Mouse (Mus musculus) embryonic facial prominence, embryonic 11.5 days (tissue): ENCODE data around the gene Ephb1. TPM values are rescaled to one million over a fixed set of nuclear protein-coding genes. Genes with fewer than 3 reads are reported as not detected.

Source experiments
- ATAC-seq: fragments of 200-750 bp; cut with Nextera tagmentation; replicated peaks from 2 replicates; pipeline ENCODE4 v1.8.0; 2017; ENCODE audit warnings: low read depth; ENCODE audit not compliant: insufficient number of reproducible peaks, low FRiP score, low TSS enrichment
- DNase-seq: peaks from one replicate; pipeline ENCODE4 v3.0.0-alpha.2; 2015; ENCODE audit warnings: low spot score
- H3K27ac ChIP-seq: fragments of 300-500 bp; sonication (generic); replicated peaks from 2 replicates; pipeline ENCODE4 v1.5.1; 2014; ENCODE audit warnings: mild to moderate bottlenecking, low read depth, low read length, control low read depth
- H3K27me3 ChIP-seq: fragments of 300-500 bp; sonication (generic); 2 replicates; pipeline ENCODE4 v1.6.1; 2014; ENCODE audit warnings: mild to moderate bottlenecking, low read length, moderate library complexity, mixed read lengths; ENCODE audit not compliant: control insufficient read depth, insufficient read depth
- H3K36me3 ChIP-seq: fragments of 300-500 bp; sonication (generic); replicated peaks from 2 replicates; pipeline ENCODE4 v1.6.1; 2014; ENCODE audit warnings: low read depth, mild to moderate bottlenecking, low read length, moderate library complexity, mixed read lengths; ENCODE audit not compliant: control insufficient read depth, insufficient read depth
- H3K4me1 ChIP-seq: fragments of 300-500 bp; sonication (generic); 2 replicates; pipeline ENCODE4 v1.6.1; 2014; ENCODE audit warnings: low read length, mixed read lengths; ENCODE audit not compliant: control insufficient read depth, insufficient read depth
- H3K4me2 ChIP-seq: fragments of 300-500 bp; sonication (generic); 2 replicates; pipeline ENCODE4 v1.6.1; 2014; ENCODE audit warnings: low read depth, mild to moderate bottlenecking, control low read depth, low read length, moderate library complexity
- H3K4me3 ChIP-seq: fragments of 300-500 bp; sonication (generic); 2 replicates; pipeline ENCODE4 v1.5.1; 2014; ENCODE audit warnings: low read depth, low read length, control low read depth
- H3K9ac ChIP-seq: fragments of 300-500 bp; sonication (generic); replicated peaks from 2 replicates; pipeline ENCODE4 v1.6.1; 2014; ENCODE audit warnings: mild to moderate bottlenecking, control low read depth, low read length
- H3K9me3 ChIP-seq: fragments of 300-500 bp; sonication (generic); replicated peaks from 2 replicates; pipeline ENCODE4 v1.6.1; 2016; ENCODE audit warnings: mild to moderate bottlenecking, low read length, inconsistent platforms, mixed read lengths; ENCODE audit not compliant: control insufficient read depth
- WGBS: fragments of 180-500 bp; shearing (Covaris S2); extraction: QIAGEN DNeasy Blood & Tissue Kit; methylation state at CpG from one replicate; pipeline ENCODE4 v1.1.7; 2014; 5-methylcytosine and 5-hydroxymethylcytosine counted together
- polyA plus RNA-seq: library from polyadenylated mRNA; unstranded; fragments of >200 nt; fragmentation: Nextera tagmentation; extraction: Ambion mirVana; gene quantifications from 2 replicates; pipeline ENCODE4 v1.2.1, GENCODE M21; 2014

Ephb1 gene
- polyA plus RNA-seq, 1 experiment from 2014 or later, result 6.6 TPM

- Histone ChIP-seq H3K36me3 (no peaks in the 10 kb centered on the region), H3K27ac (no peak overlapping the region), H3K4me1 (no peaks in the 10 kb centered on the region), H3K9me3 (no peaks in the 10 kb centered on the region), H3K4me2 (no peak overlapping the region), H3K27me3 (no peaks in the 10 kb centered on the region; the same call in 1 of the 2 replicates), H3K4me3 (no peak overlapping the region), H3K9ac (no peak overlapping the region)
- 64% methylated on average over 5 of the region's 5 CpGs for WGBS
- ATAC-seq (no peak), DNase-seq (no peak)
These were observed 81.6 kb downstream of the Ephb1 start for GRCm38 (mm10) chr9:102272731-102273468.

DNA sequence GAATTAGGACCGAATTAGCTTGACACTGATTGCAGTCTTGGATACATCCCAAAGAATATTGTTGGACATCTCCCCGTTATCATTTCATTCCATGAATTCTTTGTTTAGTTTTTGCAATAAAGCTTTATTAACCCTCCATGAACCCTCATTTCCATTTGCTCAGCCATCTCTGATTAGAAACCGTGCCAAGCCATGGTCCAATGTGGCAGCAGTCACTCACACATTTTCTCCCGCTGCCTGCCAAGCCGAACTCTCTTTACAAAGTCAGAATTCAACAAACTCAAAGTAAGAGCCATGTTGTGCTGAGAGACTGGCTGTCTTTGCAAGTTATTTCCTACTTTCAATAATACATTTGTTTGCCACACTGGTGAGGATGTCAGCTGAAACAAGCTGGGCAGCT, 84.0 kb downstream of the Ephb1 start:
- Histone ChIP-seq H3K4me3 (no peak overlapping the region), H3K27me3 (no peaks in the 10 kb centered on the region; the same call in 1 of the 2 replicates), H3K9me3 (no peaks in the 10 kb centered on the region), H3K36me3 (no peaks in the 10 kb centered on the region), H3K4me2 (no peak overlapping the region), H3K4me1 (no peaks in the 10 kb centered on the region), H3K27ac (no peak overlapping the region), H3K9ac (no peak overlapping the region)
- no peak for DNase-seq
- 89% methylated on average over 5 of the region's 5 CpGs for WGBS
- ATAC-seq, result no peak

DNA sequence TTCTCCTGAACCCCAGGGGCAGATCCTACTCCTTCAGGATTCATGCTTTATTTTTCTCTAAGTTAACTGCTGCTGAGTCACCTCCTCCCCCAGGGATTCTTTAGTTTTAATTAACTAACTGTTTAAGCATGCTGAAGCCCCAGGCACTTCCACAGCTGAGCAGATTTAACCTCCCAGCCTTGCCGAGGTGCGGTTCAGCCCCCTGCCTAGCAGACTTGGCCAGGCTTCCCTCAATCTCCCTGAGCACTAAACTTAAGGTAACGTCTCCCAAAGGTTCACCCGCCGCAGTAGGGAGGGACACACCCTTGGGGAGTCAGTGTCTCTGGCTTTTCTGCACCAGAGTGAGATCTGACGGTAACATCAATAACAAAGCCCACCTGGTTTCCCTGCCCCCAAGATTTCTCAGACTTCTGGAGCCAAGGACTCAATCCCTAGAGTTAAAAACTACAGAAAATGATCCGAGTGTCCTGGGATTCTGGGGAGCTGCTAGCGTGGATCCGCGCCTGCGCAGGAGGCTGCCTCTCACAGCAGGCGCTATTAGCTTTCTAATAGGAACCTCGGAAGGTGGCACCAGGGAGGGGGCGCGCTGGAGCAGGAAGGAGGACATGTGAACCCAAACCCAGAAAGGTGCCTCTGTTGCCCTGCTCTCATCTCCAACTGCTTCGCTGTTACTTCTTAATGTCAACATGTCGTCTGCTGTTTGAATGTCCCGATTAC, 87.0 kb downstream of the Ephb1 start:
- DNase-seq, result peak; percentile 67
- WGBS, result under 1% methylated on average over 18 of the region's 18 CpGs
- no peaks in the 10 kb centered on the region for H3K4me1 ChIP-seq
- ATAC-seq, result 0 out of 2 replicates have a peak, but pooled peaks have one; percentile 34
- H3K4me3 ChIP-seq, result peak overlapping the region; percentile 21
- no peaks in the 10 kb centered on the region for H3K9me3 ChIP-seq
- no peak overlapping the region for H3K27ac ChIP-seq
- no peaks in the 10 kb centered on the region; the same call in 1 of the 2 replicates for H3K27me3 ChIP-seq
- peak overlapping the region; percentile 58 for H3K4me2 ChIP-seq
- no peaks in the 10 kb centered on the region for H3K36me3 ChIP-seq
- peak overlapping the region; percentile 43 for H3K9ac ChIP-seq

- Histone ChIP-seq H3K36me3 (no peaks in the 10 kb centered on the region), H3K27me3 (no peaks in the 10 kb centered on the region; the same call in 1 of the 2 replicates), H3K27ac (no peak overlapping the region), H3K4me2 (no peak overlapping the region), H3K9ac (no peak overlapping the region), H3K4me3 (no peak overlapping the region), H3K9me3 (no peaks in the 10 kb centered on the region), H3K4me1 (no peaks in the 10 kb centered on the region)
- no peak for ATAC-seq
- DNase-seq, result no peak
- WGBS, result 54% methylated on average over 7 of the region's 7 CpGs
These were observed 90.7 kb downstream of the Ephb1 start for GRCm38 (mm10) chr9:102263760-102264159.

DNA sequence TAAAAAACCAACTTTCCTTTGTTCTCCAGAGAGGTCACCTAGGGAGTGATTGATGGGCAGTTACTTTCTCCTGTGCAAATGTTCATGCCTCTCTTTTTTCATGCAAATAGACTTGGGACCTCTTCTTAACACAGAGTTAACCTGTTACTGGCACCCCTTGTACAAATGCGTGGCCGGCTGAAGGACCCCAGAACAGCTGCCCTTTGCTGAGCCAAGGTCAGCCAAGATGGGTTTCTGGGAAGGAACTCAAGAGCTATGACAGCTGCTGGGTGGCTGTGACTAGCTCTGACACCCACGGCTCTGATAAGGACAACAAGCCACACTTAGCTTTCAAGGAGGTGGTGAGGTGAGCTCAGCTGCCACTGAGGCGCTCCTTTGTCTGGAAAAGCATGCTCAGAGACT, 92.4 kb downstream of the Ephb1 start:
- Histone ChIP-seq H3K9ac (no peak overlapping the region), H3K4me3 (no peak overlapping the region), H3K27ac (no peak overlapping the region), H3K4me1 (no peaks in the 10 kb centered on the region), H3K36me3 (no peaks in the 10 kb centered on the region), H3K27me3 (no peaks in the 10 kb centered on the region), H3K9me3 (no peaks in the 10 kb centered on the region), H3K4me2 (no peak overlapping the region)
- ATAC-seq (peak; percentile 68; the same call in 1 of the 2 replicates), DNase-seq (no peak)
- 18% methylated on average over 4 of the region's 4 CpGs for WGBS

DNA sequence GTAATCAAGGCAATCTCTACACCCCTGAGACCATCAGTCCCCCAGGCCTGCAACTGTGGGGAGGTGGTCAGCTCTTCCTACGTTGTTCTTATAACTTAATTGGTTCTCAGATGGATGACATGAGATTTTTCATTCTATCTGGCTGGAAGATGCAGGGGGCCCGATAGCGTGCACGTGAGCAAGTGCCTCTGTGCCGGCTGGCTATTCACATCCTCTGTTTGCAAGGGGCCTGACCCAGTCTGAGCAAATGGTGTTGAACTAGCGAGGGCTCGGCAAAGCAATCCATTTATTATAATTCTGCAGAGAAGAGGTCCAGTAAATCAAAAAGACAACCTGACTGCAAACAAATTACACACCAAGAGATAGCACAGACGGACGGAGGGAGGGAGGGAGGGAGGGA, 93.0 kb downstream of the Ephb1 start:
- no peaks in the 10 kb centered on the region for H3K27me3 ChIP-seq
- H3K36me3 ChIP-seq, result no peaks in the 10 kb centered on the region
- no peaks in the 10 kb centered on the region for H3K9me3 ChIP-seq
- no peak overlapping the region for H3K4me3 ChIP-seq
- no peak overlapping the region for H3K9ac ChIP-seq
- no peak for ATAC-seq
- H3K27ac ChIP-seq, result no peak overlapping the region
- H3K4me1 ChIP-seq, result no peaks in the 10 kb centered on the region
- H3K4me2 ChIP-seq, result no peak overlapping the region
- no peak for DNase-seq
- 19% methylated on average over 9 of the region's 9 CpGs for WGBS

- no peak for ATAC-seq
These were observed 98.1 kb downstream of the Ephb1 start for GRCm38 (mm10) chr9:102256407-102256806.

GRCm38 (mm10) chr9:102255803-102256202, 98.7 kb downstream of the Ephb1 start:
- WGBS, result 88% methylated on average over 6 of the region's 6 CpGs

More at GRCm38 (mm10) chr9:102256407-102256806, 98.1 kb downstream of the Ephb1 start:
- DNase-seq, result no peak
- WGBS, result 91% methylated on average over 5 of the region's 5 CpGs
- Histone ChIP-seq H3K27ac (no peak overlapping the region), H3K4me2 (no peak overlapping the region), H3K4me1 (no peaks in the 10 kb centered on the region), H3K4me3 (no peak overlapping the region), H3K27me3 (no peaks in the 10 kb centered on the region), H3K36me3 (no peaks in the 10 kb centered on the region), H3K9ac (no peak overlapping the region), H3K9me3 (no peaks in the 10 kb centered on the region)

More at GRCm38 (mm10) chr9:102255803-102256202, 98.7 kb downstream of the Ephb1 start:
- Histone ChIP-seq H3K9ac (no peak overlapping the region), H3K27me3 (no peaks in the 10 kb centered on the region), H3K36me3 (no peaks in the 10 kb centered on the region), H3K4me1 (no peaks in the 10 kb centered on the region), H3K4me2 (no peak overlapping the region), H3K9me3 (no peaks in the 10 kb centered on the region), H3K4me3 (no peak overlapping the region), H3K27ac (no peak overlapping the region)
- ATAC-seq (no peak), DNase-seq (no peak)
